Mouse (Mus musculus) heart, adult 8-10 months (tissue): Measurements from ENCODE around the gene Lrrn2. TPM values are rescaled to one million over a fixed set of nuclear protein-coding genes. Genes with fewer than 3 reads are reported as not detected.
A peak's percentile ranks its signal among the peaks of the same experiment; 100 is the strongest.

Source experiments
- DNase-seq: peaks from one replicate; pipeline ENCODE4 v3.0.0; 2022; ENCODE audit warnings: low spot score
- total RNA-seq, 4 experiments: library from RNA; stranded (reverse); gene quantifications; 2 replicates each; pipeline ENCODE4 v1.2.4; 2022

Gene Lrrn2
- total RNA-seq = 1 to 10 TPM; 3.8 to 6.3 (median 4.7) TPM

- DNase-seq = no peak
Measured at GRCm38 (mm10) chr1:132880161-132881005, at the start of gene Lrrn2. Gene Lrrn2, plus strand, starts transcription at chr1:132880273.

GRCm38 (mm10) chr1:132831963-132832362 is 48.1 kb upstream of the Lrrn2 start:
- DNase-seq = no peak

GRCm38 (mm10) chr1:132834037-132834436 is 46.0 kb upstream of the Lrrn2 start:
- DNase-seq = no peak

GRCm38 (mm10) chr1:132836895-132837294 is 43.2 kb upstream of the Lrrn2 start:
- DNase-seq = no peak

GRCm38 (mm10) chr1:132837691-132838090 is 42.4 kb upstream of the Lrrn2 start:
- DNase-seq = no peak

GRCm38 (mm10) chr1:132838371-132838770 is 41.7 kb upstream of the Lrrn2 start:
- DNase-seq = no peak

GRCm38 (mm10) chr1:132843612-132844011 is 36.5 kb upstream of the Lrrn2 start:
- DNase-seq = no peak

GRCm38 (mm10) chr1:132844088-132844804 is 35.8 kb upstream of the Lrrn2 start:
- peak; percentile 43 for DNase-seq

- DNase-seq = no peak
Measured at GRCm38 (mm10) chr1:132845766-132846165, 34.3 kb upstream of the Lrrn2 start.

GRCm38 (mm10) chr1:132850809-132851208 is 29.3 kb upstream of the Lrrn2 start:
- no peak for DNase-seq

- DNase-seq = no peak
Measured at GRCm38 (mm10) chr1:132851296-132851695, 28.8 kb upstream of the Lrrn2 start.

GRCm38 (mm10) chr1:132851771-132852170 is 28.3 kb upstream of the Lrrn2 start:
- DNase-seq = peak; percentile 4

GRCm38 (mm10) chr1:132853312-132853711 is 26.8 kb upstream of the Lrrn2 start:
- DNase-seq = peak; percentile 28

GRCm38 (mm10) chr1:132858516-132859383 is 21.3 kb upstream of the Lrrn2 start:
- DNase-seq = no peak

- DNase-seq = no peak
Measured at GRCm38 (mm10) chr1:132864220-132864619, 15.9 kb upstream of the Lrrn2 start.

- DNase-seq = no peak
Measured at GRCm38 (mm10) chr1:132865585-132865984, 14.5 kb upstream of the Lrrn2 start.

GRCm38 (mm10) chr1:132870327-132870726 is 9.7 kb upstream of the Lrrn2 start:
- no peak for DNase-seq

- no peak for DNase-seq
Measured at GRCm38 (mm10) chr1:132878951-132879610, 992 bp upstream of the Lrrn2 start.

- no peak for DNase-seq
Measured at GRCm38 (mm10) chr1:132879801-132880160, 292 bp upstream of the Lrrn2 start.

- DNase-seq = no peak
Measured at GRCm38 (mm10) chr1:132881041-132881761, 1.1 kb downstream of the Lrrn2 start.

- DNase-seq = no peak
Measured at GRCm38 (mm10) chr1:132881836-132882235, 1.8 kb downstream of the Lrrn2 start.
